Mouse (Mus musculus) retina, adult 2 months (tissue): ENCODE data around the gene Xrn2.

ENCODE experiments used
- DNase-seq: peaks from one replicate; pipeline ENCODE4 v3.0.0-alpha.2; 2012; ENCODE audit warnings: low read depth, low spot score

Gene Xrn2

DNA sequence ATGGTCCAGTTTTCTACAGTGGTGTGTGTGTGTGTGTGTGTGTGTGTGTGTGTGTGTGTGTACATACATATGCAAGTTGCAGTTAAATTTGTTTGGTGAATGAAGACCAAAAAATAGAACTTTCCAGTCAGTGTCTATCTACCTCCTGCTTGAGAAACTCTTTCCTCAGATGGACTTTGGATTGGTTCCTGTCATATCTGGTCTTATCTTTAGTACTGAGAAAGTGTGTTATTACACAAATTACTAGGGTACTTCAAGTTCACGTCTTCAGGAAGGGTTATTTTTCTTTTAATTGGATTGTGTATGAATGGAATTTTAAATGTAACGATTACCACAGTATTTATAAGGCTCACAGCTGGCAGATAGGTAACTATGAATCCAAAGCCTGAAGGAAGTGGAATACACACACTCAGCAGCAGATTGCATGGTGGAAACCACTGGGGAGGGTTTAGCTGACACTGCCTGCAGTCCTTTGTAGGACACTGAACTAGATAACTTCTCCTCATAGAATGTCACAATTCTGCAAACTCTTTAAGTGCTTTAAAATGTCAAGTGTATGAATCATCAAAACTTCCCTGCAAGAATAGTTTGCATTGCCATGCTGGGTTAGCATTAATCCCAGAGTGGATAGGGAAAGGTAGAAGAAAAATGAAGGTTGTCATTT is 40.6 kb downstream of the Xrn2 start:
- no peak for DNase-seq

DNA sequence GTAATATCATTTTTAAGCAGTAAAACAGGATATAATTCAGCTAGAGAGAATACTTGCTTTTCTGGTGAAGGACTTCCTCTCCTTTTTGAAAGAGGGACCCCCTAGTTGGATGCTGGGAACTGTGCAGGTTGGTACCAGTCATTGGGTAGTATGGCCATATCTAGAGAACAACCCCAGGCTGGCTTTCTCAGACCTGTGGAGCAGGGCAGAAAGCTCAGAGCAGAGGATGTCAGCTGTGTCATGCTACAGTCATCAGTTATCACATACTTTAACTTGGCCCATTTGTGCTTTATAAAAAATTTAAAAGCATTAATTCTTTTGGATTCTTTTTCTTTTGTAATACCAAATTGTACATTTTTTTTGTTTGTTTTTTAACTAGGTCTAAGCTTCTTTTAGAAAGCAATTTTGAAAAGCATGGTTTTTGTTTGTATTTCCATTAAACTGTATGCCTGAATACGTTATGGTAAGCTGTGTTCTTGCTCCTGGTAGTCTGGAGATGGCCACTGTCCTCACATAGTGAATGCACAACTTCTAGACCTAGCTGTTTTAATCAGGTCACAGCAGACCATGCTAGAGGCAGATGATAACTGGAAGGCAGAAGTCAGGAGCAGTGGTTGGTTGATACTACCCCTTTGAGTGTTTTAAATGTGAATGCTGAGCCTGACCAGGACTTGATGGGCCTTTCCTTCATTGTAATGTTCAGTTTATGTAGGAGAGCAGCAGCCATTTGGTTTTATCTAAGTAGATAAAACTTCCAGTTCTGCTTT is 54.9 kb downstream of the Xrn2 start:
- no peak for DNase-seq

- DNase-seq, result no peak
Measured at GRCm38 (mm10) chr2:147069077-147069476, 56.3 kb downstream of the Xrn2 start.

- no peak for DNase-seq
Measured at GRCm38 (mm10) chr2:147070305-147070704, 57.5 kb downstream of the Xrn2 start.

DNA sequence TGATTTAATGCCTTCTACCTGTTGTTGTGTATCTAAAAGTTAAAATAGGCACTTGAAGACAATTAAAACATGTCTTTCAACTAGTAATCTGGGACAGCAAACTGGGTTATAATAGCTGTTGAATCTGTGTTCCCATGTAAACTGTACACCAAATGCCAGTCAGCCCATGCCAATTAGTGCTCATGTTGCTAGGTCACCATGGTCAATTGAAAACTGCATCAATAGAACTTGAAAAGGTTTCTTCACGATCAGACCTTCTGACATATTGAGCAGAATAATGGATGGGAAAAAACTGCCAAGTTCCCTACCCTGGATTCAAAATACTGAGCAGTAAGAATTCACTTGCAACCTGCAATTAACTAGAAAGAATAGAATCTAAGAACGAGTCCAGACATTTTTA is 61.2 kb downstream of the Xrn2 start:
- no peak for DNase-seq

- DNase-seq, result no peak
Measured at GRCm38 (mm10) chr2:147074399-147074798, 61.6 kb downstream of the Xrn2 start.

DNA sequence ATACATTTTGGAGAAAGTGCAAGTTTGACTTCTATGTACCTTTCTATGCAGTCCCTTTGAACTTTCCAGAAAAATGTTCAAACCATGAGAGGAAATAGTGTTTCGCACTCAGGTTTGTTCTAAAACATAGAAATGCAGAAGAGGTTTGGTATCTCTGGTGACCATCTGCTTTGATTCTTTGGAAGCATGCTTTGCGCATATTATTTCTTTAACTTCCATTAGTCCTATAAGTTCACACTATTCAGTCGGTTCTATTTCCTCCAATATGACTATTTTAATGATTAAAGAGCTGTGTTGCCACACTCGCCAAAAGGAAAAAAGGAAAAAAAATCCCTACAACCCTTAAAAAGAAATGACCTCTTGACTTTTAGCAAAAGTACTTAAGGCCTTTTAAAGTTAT is 69.6 kb downstream of the Xrn2 start:
- no peak for DNase-seq

- no peak for DNase-seq
Measured at GRCm38 (mm10) chr2:147083471-147084365, 70.9 kb downstream of the Xrn2 start.

GRCm38 (mm10) chr2:147084366-147085071 is 71.7 kb downstream of the Xrn2 start:
- DNase-seq, result no peak

- DNase-seq, result no peak
Measured at GRCm38 (mm10) chr2:147085072-147085870, 72.5 kb downstream of the Xrn2 start, which contains the start of gene Nkx2-4. Gene Nkx2-4 (minus strand): TSS chr2:147085445.

- DNase-seq, result no peak
Measured at GRCm38 (mm10) chr2:147085937-147086336, 73.1 kb downstream of the Xrn2 start.

DNA sequence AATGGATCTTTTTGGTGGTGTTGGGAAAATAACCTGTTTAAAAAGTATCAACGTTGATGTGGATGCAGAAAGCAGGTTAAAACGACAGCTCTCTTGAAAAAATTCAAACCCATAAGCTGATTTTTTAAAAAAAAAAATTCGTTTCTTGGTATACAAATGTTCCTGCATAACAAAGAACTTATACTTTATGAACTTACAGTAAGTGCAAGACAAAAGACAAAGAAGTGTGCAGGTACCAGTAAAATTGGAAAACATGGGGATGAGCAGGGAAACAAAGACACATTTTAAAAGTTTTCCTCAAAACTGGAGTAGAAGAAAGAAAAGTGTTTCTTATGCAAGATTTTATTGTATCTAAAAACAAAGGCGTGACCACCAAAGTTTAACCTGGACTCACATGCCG is 73.6 kb downstream of the Xrn2 start:
- DNase-seq, result no peak

DNA sequence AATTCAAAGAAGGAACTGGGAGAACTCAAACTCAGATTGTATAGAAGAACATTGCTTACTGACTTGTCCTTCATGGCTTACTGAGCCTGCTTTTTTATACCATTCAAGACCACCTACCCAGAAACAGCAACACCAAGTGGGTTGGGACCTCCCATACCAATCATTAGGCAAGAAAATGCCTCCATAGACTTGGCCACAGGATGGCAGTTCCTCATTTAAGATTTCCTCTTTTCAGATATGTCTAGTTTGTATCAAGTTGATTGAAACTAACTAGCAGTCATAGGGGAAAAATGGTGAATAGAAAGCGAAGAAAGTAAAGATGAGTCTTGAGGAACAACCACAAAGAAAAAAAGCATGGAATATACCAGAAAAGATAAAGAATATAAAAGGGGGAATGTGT is 106.9 kb downstream of the Xrn2 start:
- DNase-seq, result no peak

DNA sequence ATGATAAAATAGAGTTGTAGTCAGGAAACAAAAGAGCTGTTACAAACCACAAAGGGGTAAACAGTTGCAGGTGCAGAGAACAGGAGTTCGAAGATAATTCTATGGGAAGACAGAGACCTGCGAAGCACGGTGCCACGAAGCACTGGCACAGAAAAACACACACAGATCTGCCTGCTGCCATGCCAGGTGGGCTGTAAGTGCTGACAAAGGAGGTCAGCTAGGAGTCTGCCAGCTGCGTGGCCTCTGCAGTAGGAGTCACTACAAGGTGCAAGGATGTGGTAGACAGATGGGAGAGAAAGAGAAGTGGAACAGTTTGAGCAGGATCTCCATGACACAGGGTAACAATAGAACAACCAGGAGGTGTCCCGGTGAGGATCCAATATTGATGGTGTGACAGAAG is 114.6 kb downstream of the Xrn2 start:
- no peak for DNase-seq
